Mouse (Mus musculus) hindbrain, postnatal 0 days (tissue): ENCODE measurements around the gene Acot13. TPM values are rescaled to one million over a fixed set of nuclear protein-coding genes. Genes with fewer than 3 reads are reported as not detected.

Source experiments
- ATAC-seq: fragments of 200-750 bp; cut with Nextera tagmentation; 2 replicates; pipeline ENCODE4 v1.8.0; 2017; ENCODE audit warnings: mild to moderate bottlenecking, moderate TSS enrichment, moderate library complexity
- DNase-seq: peaks from one replicate; pipeline ENCODE4 v3.0.0-alpha.2; 2015; ENCODE audit warnings: low spot score
- H3K27ac ChIP-seq: fragments of 300-500 bp; sonication (generic); 2 replicates; pipeline ENCODE4 v1.5.1; 2014; ENCODE audit warnings: mild to moderate bottlenecking
- H3K27me3 ChIP-seq: fragments of 300-500 bp; sonication (generic); 2 replicates; pipeline ENCODE4 v1.6.1; 2014; ENCODE audit warnings: low read length, mixed read lengths; ENCODE audit not compliant: insufficient read depth
- H3K36me3 ChIP-seq: fragments of 300-500 bp; sonication (generic); 2 replicates; pipeline ENCODE4 v1.6.1; 2014; ENCODE audit warnings: low read length, mixed read lengths; ENCODE audit not compliant: insufficient read depth
- H3K4me1 ChIP-seq: fragments of 300-500 bp; sonication (generic); 2 replicates; pipeline ENCODE4 v1.6.1; 2014; ENCODE audit warnings: antibody characterized with exemption, low read length, mixed read lengths; ENCODE audit not compliant: insufficient read depth
- H3K4me2 ChIP-seq: fragments of 300-500 bp; sonication (generic); 2 replicates; pipeline ENCODE4 v1.6.1; 2014; ENCODE audit warnings: low read depth, mild to moderate bottlenecking, low read length, moderate library complexity, mixed read lengths
- H3K4me3 ChIP-seq: fragments of 300-500 bp; sonication (generic); 2 replicates; pipeline ENCODE4 v1.5.1; 2014; ENCODE audit warnings: low read length
- H3K9ac ChIP-seq: fragments of 300-500 bp; sonication (generic); replicated peaks from 2 replicates; pipeline ENCODE4 v1.6.1; 2014; ENCODE audit warnings: mild to moderate bottlenecking, low read length, moderate library complexity, mixed read lengths
- H3K9me3 ChIP-seq: fragments of 300-500 bp; sonication (generic); 2 replicates; pipeline ENCODE4 v1.6.1; 2016; ENCODE audit warnings: low read length, mixed read lengths
- CTCF ChIP-seq: IDR thresholded peaks from 2 replicates; pipeline ENCODE4 v1.5.1; 2016; ENCODE audit warnings: antibody characterized with exemption, control low read depth, low read depth
- WGBS: fragments of 180-500 bp; shearing (Covaris S2); extraction: QIAGEN DNeasy Blood & Tissue Kit; methylation state at CpG from one replicate; pipeline ENCODE4 v1.1.7; 2014; 5-methylcytosine and 5-hydroxymethylcytosine counted together
- polyA plus RNA-seq: library from polyadenylated mRNA; unstranded; fragments of >200 nt; fragmentation: Nextera tagmentation; extraction: Ambion mirVana; gene quantifications from 2 replicates; pipeline ENCODE4 v1.2.1, GENCODE M21; 2015
- total RNA-seq: library from RNA; depleted of rRNA; stranded (reverse); fragments of >200 nt; gene quantifications from 2 replicates; pipeline ENCODE4 v1.2.3, GENCODE M21; 2014

Acot13 gene
- total and polyA plus RNA-seq, 2 experiments from 2014 or later: 14.7 to 69.7 TPM

- WGBS: 77% methylated on average over 1 of the region's 1 CpGs
- no peak for ATAC-seq
- H3K4me1 ChIP-seq: no peaks in the 10 kb centered on the region
- no peak for TF ChIP-seq CTCF
- DNase-seq: no peak
- peaks cover 25% of the 10 kb centered on the region; the same call in 1 of the 2 replicates for H3K36me3 ChIP-seq
- H3K9ac ChIP-seq: no peak overlapping the region
- H3K27me3 ChIP-seq: no peaks in the 10 kb centered on the region
- H3K27ac ChIP-seq: no peak overlapping the region
- H3K4me2 ChIP-seq: no peak overlapping the region
- H3K9me3 ChIP-seq: no peaks in the 10 kb centered on the region
- H3K4me3 ChIP-seq: no peak overlapping the region
These were observed 11.4 kb downstream of the Acot13 start for GRCm38 (mm10) chr13:24819931-24820330.

DNA sequence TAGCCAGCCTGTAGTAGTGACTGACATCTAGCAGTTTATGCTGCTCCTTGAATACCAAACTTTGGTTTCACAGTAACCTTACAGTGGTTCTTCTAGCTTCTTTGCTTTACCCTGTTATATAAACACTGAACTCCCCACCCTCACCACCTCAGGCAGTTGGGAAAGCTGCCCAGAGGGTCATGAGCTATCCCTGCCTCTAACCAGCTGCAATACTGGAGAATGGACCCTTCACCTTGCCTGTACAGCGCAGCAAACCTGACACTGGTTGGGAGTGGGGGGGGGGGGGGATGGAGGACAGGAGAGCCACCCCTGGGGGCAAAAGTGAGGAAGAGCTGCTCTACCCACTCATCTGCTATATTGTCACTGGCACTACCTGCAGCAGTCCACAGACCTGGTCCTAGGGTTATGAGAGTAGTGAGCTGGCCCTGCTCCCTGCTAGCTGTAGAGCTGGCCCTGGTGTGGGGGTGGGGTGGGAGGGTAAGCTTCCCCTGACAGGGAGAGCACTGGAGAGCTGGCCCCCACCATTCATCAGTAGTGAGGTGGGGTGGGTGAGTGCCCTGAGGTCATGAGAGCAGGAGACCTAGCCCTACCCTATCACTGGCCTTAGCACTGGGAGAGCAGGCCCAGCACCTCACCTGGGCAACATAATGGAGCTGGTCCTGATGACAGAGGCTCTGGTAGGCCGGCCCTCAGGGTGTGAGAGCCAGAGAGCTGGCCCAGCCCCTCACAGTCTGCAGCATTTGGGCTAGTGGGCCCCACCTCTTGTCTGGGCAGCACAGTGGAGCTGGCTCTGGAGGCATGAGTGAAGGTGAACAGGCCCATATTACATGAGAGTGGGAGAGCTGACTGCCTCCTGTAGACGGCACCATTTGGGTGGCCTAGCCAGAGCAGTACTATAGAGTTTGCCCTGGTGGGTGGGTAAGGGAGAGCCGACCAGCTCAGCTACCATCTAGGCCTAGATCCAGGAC lies 14.9 kb downstream of the Acot13 start:
- Histone ChIP-seq H3K36me3 (peaks cover 37% of the 10 kb centered on the region), H3K9ac (no peak overlapping the region), H3K27ac (no peak overlapping the region), H3K4me2 (no peak overlapping the region), H3K9me3 (no peaks in the 10 kb centered on the region), H3K4me1 (no peaks in the 10 kb centered on the region), H3K27me3 (no peaks in the 10 kb centered on the region), H3K4me3 (no peak overlapping the region)
- 72% methylated on average over 4 of the region's 4 CpGs for WGBS
- ATAC-seq (peak; percentile 73), DNase-seq (no peak)
- TF ChIP-seq CTCF: no peak

DNA sequence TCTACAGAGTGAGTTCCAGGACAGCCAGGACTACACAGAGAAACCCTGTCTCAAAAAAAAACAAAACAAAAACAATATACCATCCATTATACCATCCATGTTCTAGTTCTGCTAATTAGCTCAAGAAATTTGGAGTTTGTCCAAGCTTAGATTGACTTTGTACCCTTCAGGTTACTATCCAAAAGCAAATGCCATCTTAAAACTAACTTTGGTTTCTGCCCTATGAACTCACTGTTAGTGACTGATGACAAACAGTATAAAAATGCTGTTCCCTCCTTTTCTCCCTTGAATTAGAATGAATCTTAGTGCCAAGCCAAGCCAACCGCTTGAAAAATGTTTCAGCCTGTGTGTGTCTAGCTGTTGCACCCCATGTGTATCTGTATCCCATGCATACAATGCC lies 16.7 kb downstream of the Acot13 start:
- no peak overlapping the region for H3K4me2 ChIP-seq
- TF ChIP-seq CTCF: no peak
- no peaks in the 10 kb centered on the region for H3K27me3 ChIP-seq
- H3K4me3 ChIP-seq: no peak overlapping the region
- no peaks in the 10 kb centered on the region for H3K4me1 ChIP-seq
- peaks cover 49% of the 10 kb centered on the region for H3K36me3 ChIP-seq
- 85% methylated on average over 1 of the region's 1 CpGs for WGBS
- H3K27ac ChIP-seq: no peak overlapping the region
- no peak overlapping the region for H3K9ac ChIP-seq
- H3K9me3 ChIP-seq: no peaks in the 10 kb centered on the region
- no peak for DNase-seq
- ATAC-seq: no peak

GRCm38 (mm10) chr13:24812521-24812920 lies 18.8 kb downstream of the Acot13 start:
- no peak overlapping the region for H3K9ac ChIP-seq
- ATAC-seq (no peak), DNase-seq (no peak)
- TF ChIP-seq CTCF: no peak
- no peak overlapping the region for H3K4me2 ChIP-seq
- H3K27me3 ChIP-seq: no peaks in the 10 kb centered on the region
- no peaks in the 10 kb centered on the region for H3K9me3 ChIP-seq
- H3K36me3 ChIP-seq: peaks cover 41% of the 10 kb centered on the region
- H3K4me3 ChIP-seq: no peak overlapping the region
- no peak overlapping the region for H3K27ac ChIP-seq
- no peaks in the 10 kb centered on the region for H3K4me1 ChIP-seq
- WGBS: 90% methylated on average over 2 of the region's 2 CpGs

GRCm38 (mm10) chr13:24806079-24806478 lies 25.3 kb downstream of the Acot13 start:
- no peak overlapping the region for H3K9ac ChIP-seq
- H3K36me3 ChIP-seq: peaks cover 15% of the 10 kb centered on the region; the same call in 1 of the 2 replicates
- no peak for TF ChIP-seq CTCF
- ATAC-seq (no peak), DNase-seq (no peak)
- H3K9me3 ChIP-seq: no peaks in the 10 kb centered on the region
- no peaks in the 10 kb centered on the region for H3K27me3 ChIP-seq
- no peak overlapping the region for H3K27ac ChIP-seq
- H3K4me1 ChIP-seq: peaks cover 4% of the 10 kb centered on the region; the same call in 1 of the 2 replicates
- no peak overlapping the region for H3K4me3 ChIP-seq
- no peak overlapping the region for H3K4me2 ChIP-seq

DNA sequence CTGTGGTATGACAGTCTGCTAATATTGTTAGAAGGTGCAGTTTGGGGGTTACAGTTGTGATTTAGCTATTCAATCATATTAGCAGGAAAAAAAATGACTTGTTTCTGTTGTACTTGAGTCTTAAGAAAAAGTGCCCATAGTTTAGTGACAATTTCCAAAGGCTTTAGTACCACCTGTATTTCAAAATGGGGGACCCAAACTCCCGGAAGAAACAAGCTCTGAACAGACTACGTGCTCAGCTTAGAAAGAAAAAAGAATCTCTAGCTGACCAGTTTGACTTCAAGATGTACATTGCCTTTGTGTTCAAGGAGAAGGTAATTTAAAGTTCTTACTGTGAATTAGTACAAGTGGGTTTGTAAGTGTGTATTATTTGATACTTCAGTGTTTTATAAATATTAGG lies 28.1 kb downstream of the Acot13 start:
- Histone ChIP-seq H3K4me1 (peaks cover 7% of the 10 kb centered on the region; the same call in 1 of the 2 replicates), H3K9me3 (no peaks in the 10 kb centered on the region), H3K36me3 (no peaks in the 10 kb centered on the region), H3K27me3 (no peaks in the 10 kb centered on the region), H3K27ac (no peak overlapping the region), H3K9ac (no peak overlapping the region), H3K4me2 (peak overlapping the region; percentile 91), H3K4me3 (peak overlapping the region; percentile 97)
- WGBS: 14% methylated on average over 2 of the region's 2 CpGs
- ATAC-seq: no peak
- DNase-seq: no peak
- no peak for TF ChIP-seq CTCF

- TF ChIP-seq CTCF: no peak
- H3K9me3 ChIP-seq: no peaks in the 10 kb centered on the region
These were observed 29.1 kb downstream of the Acot13 start for GRCm38 (mm10) chr13:24802131-24802691.

More at GRCm38 (mm10) chr13:24802131-24802691, 29.1 kb downstream of the Acot13 start:
- Histone ChIP-seq H3K27ac (peak overlapping the region; percentile 99), H3K4me3 (peak overlapping the region; percentile 97), H3K4me2 (peak overlapping the region; percentile 91), H3K27me3 (no peaks in the 10 kb centered on the region), H3K4me1 (peaks cover 7% of the 10 kb centered on the region; the same call in 1 of the 2 replicates), H3K36me3 (no peaks in the 10 kb centered on the region), H3K9ac (peak overlapping the region; percentile 92)
- DNase-seq (peak; percentile 49), ATAC-seq (no peak)
- WGBS: under 1% methylated on average over 26 of the region's 26 CpGs
